Mouse (Mus musculus) monocyte, adult 5-6 weeks (primary cell): ENCODE results near the gene Zfp811. TPM values are rescaled to one million over a fixed set of nuclear protein-coding genes. Genes with fewer than 3 reads are reported as not detected.

Experiments
- ATAC-seq: fragments of 153-309, 156-312 bp; replicated peaks from 2 replicates; pipeline ENCODE4 v1.8.0; 2017; ENCODE audit warnings: mild to moderate bottlenecking; ENCODE audit not compliant: low TSS enrichment, insufficient number of reproducible peaks, severe bottlenecking, poor library complexity, low FRiP score
- total RNA-seq: library from RNA; stranded (forward); fragments of 200-1000, 200-491, 200-594 nt; gene quantifications from 3 replicates; pipeline ENCODE4 v1.2.3, GENCODE M21; 2017

Zfp811 gene
- total RNA-seq, 1 experiment from 2014 or later = not detected

DNA sequence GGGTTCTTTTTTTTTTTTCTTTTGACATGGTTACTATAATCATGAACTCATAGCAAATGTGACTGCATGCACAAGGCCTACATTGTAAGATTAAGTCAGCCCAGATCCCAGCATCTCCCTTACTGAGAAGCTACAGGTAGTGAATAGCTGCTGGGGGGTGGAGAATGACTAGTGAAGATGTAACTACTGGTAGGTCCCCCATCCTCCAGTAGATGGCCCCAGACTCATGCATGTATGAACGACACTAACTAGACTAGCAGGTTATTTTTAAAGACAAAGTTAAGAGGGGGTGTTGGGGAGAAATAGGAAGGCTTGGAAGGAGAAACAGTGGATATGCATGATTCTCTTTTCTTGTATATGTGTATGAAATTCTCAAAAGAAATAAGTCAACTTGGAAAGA lies 38.5 kb downstream of the Zfp811 start:
- ATAC-seq = no peak

DNA sequence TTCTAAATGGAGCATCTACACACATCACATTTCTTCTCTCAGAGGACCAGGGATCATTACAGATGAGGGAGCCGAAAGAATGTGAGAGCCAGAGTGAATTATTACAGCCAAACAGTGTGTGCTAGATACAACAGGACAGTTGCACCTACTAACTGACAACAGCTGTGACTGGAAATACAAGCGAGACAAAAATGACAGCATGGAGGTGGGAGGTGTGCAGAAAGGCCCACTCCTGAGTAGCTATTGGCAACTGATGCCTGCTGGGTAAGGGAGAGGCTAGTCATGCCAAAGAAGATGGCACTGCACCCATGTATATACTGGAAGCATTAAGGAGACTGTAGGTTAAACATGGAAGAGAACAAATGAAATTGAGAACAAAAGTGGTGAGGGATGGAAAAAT lies 43.3 kb downstream of the Zfp811 start:
- ATAC-seq = no peak

DNA sequence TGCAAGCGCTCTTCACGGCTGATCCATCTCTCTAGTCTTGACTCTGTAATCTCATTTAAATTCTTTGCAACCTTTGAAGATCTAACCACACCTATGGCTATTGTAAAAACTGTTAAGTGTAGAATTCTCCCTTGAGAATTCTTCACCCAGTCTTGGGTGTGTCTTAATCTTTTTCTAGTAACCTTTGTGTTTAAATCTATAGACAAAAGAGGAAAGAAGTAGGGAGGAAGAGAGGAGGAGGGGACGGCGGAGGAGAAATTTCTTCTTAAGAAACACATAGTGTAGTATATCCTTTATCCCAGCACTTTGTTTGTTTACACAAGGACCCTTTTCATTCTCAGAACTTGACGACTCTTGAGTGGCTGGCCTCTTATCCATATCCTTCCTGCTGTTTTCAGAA lies 52.4 kb downstream of the Zfp811 start:
- no peak for ATAC-seq

DNA sequence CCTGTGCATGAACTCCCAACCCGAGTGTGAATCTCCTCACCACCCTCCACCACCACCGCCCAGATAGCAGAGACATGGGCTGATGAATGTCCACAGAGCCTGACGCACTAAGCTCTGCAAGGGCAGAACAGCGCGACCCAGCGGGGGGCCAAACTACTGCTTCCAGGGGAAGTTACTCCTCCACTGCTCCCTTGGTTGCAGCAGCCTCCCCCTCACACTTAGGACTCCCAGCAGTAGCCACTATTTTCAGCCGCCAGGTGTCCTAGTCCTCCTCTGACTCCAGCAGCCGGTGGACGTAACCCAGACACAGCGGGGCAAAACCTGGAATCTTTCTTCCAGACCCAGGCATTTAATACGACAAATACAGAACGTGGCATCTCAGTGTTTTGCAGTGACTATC lies 56.1 kb downstream of the Zfp811 start:
- ATAC-seq = no peak

DNA sequence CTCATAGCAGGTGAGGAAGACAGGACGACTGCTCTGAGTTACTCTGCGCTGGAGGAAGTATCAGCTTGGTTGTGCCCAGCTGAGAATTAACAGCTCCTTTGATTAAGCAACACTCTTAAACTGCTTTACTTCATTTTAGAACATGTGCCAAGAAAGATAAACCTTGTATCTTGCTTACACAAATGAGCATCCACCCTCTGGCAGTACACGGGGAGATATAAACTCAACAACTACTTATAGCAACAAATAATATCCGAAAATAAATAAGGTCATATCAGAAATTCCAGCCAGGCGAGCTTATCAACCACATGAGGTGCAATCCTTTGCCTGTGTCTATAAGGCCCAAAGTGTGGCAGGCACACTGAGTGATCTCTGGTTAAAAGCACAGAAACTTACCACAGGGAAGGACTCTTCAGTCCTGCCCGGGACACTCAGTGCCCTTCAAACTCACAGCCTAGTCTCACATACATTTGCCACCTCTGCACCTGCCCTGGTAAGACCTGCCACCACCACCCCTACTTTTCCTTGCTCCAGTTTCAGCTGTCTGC lies 56.8 kb downstream of the Zfp811 start:
- ATAC-seq = no peak

DNA sequence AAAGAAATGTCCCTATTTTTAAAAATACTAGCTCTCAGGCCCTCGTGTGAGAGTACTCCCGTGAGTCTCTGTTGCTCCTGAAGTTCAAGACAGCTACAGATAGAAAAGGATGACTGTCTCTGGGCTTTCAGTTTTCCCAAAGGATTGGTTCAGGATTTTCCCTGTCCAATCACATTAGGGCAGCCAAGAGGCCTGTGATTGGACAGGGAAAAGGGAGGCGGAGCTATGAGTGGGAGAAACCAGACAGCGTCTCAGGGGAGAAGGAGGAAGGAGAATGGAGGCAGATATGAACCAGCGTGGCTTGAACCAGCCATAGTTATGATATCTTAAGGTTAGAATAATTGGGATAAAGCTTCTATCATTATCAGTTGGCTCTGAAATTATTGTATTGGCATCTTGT lies 59.1 kb downstream of the Zfp811 start:
- no peak for ATAC-seq

Other genes starting within 250 kb of the Zfp811 start
- 0.11 to 0.57 TPM (median 0.19 TPM) in 3 replicates for gene Cyp4f37, start 188.6 kb downstream of the Zfp811 start, total RNA-seq
- not detected in 3 replicates for gene Cyp4f40, start 151.0 kb downstream of the Zfp811 start, total RNA-seq
- gene Cyp4f15, start 124.3 kb downstream of the Zfp811 start, total RNA-seq = not detected in 3 replicates
- gene Zfp871, start 21.6 kb downstream of the Zfp811 start, total RNA-seq = 48.5 to 60.7 TPM (median 59.6 TPM) in 3 replicates
- gene Zfp799, start 20.3 kb upstream of the Zfp811 start, total RNA-seq = 4.2 to 8.3 TPM (median 6.1 TPM) in 3 replicates
- gene Zfp870, start 81.7 kb upstream of the Zfp811 start, total RNA-seq = 6.6 to 8.9 TPM (median 8.6 TPM) in 3 replicates
- gene Cyp4f14, start 107.4 kb upstream of the Zfp811 start, total RNA-seq = not detected in 3 replicates
- 25.2 to 40.9 TPM (median 37.7 TPM) in 3 replicates for gene Cyp4f13, start 137.5 kb upstream of the Zfp811 start, total RNA-seq
- gene Zfp472, start 155.9 kb upstream of the Zfp811 start, total RNA-seq = 26.2 to 29.4 TPM (median 26.4 TPM) in 3 replicates
- gene Zfp952, start 183.2 kb upstream of the Zfp811 start, total RNA-seq = 14.0 to 27.0 TPM (median 15.5 TPM) in 3 replicates
- 1.3 to 7.7 TPM (median 3.2 TPM) in 3 replicates for gene Zfp763, start 223.5 kb upstream of the Zfp811 start, total RNA-seq